Mouse (Mus musculus): ENCODE data around the gene Arl2. TPM values are rescaled to one million over a fixed set of nuclear protein-coding genes. Genes with fewer than 3 reads are reported as not detected.
A peak's percentile ranks its signal among the peaks of the same experiment; 100 is the strongest.

Arl2 gene
- polyA plus RNA-seq, 1 experiment: 123 TPM

- DNase-seq (ENCODE audit: extremely low spot score in 1 of 2, low spot score in 1 of 2): no peak
Observed at GRCm38 (mm10) chr19:6126789-6127580, 14.4 kb downstream of the Arl2 start.

GRCm38 (mm10) chr19:6126289-6126688 lies 15.1 kb downstream of the Arl2 start:
- peak in 1 of 2 experiments; percentile 71 for DNase-seq (ENCODE audit: extremely low spot score in 1 of 2, low spot score in 1 of 2)

GRCm38 (mm10) chr19:6124898-6125297 lies 16.4 kb downstream of the Arl2 start:
- DNase-seq (ENCODE audit: extremely low spot score in 1 of 2, low spot score in 1 of 2): no peak

- DNase-seq (ENCODE audit: extremely low spot score in 1 of 2, low spot score in 1 of 2): no peak
Observed at GRCm38 (mm10) chr19:6123330-6123729, 18.0 kb downstream of the Arl2 start.

- DNase-seq (ENCODE audit: extremely low spot score in 1 of 2, low spot score in 1 of 2): no peak
Observed at GRCm38 (mm10) chr19:6121761-6122160, 19.6 kb downstream of the Arl2 start.

GRCm38 (mm10) chr19:6118677-6119185 lies 22.6 kb downstream of the Arl2 start:
- DNase-seq (ENCODE audit: extremely low spot score in 1 of 2, low spot score in 1 of 2): no peak

GRCm38 (mm10) chr19:6117986-6118676 lies 23.2 kb downstream of the Arl2 start, which contains the start of gene Sac3d1:
Sac3d1 (minus strand) TSS chr19:6118650.
- DNase-seq (ENCODE audit: extremely low spot score in 1 of 2, low spot score in 1 of 2): peak; percentile 81 to 94

- peak in 1 of 2 experiments; percentile 28 for DNase-seq (ENCODE audit: extremely low spot score in 1 of 2, low spot score in 1 of 2)
Observed at GRCm38 (mm10) chr19:6117346-6117985, 23.9 kb downstream of the Arl2 start.

GRCm38 (mm10) chr19:6116113-6116850 lies 25.1 kb downstream of the Arl2 start:
- peak in 1 of 2 experiments; percentile 25 for DNase-seq (ENCODE audit: extremely low spot score in 1 of 2, low spot score in 1 of 2)

GRCm38 (mm10) chr19:6113116-6113515 lies 28.2 kb downstream of the Arl2 start:
- DNase-seq (ENCODE audit: extremely low spot score in 1 of 2, low spot score in 1 of 2): no peak

GRCm38 (mm10) chr19:6105586-6105985 lies 35.8 kb downstream of the Arl2 start, which contains the start of gene Naaladl1:
Naaladl1 (plus strand) TSS chr19:6105782.
- no peak for DNase-seq (ENCODE audit: extremely low spot score in 1 of 2, low spot score in 1 of 2)

- DNase-seq (ENCODE audit: extremely low spot score in 1 of 2, low spot score in 1 of 2): no peak
Observed at GRCm38 (mm10) chr19:6104476-6104875, 36.9 kb downstream of the Arl2 start.

GRCm38 (mm10) chr19:6102169-6102853 lies 39.0 kb downstream of the Arl2 start:
- no peak for DNase-seq (ENCODE audit: extremely low spot score in 1 of 2, low spot score in 1 of 2)

GRCm38 (mm10) chr19:6101186-6101585 lies 40.2 kb downstream of the Arl2 start:
- no peak for DNase-seq (ENCODE audit: extremely low spot score in 1 of 2, low spot score in 1 of 2)

- no peak for DNase-seq (ENCODE audit: extremely low spot score in 1 of 2, low spot score in 1 of 2)
Observed at GRCm38 (mm10) chr19:6097847-6098246, 43.5 kb downstream of the Arl2 start.

- DNase-seq (ENCODE audit: extremely low spot score in 1 of 2, low spot score in 1 of 2): no peak
Observed at GRCm38 (mm10) chr19:6094119-6094518, 47.2 kb downstream of the Arl2 start, which contains the start of gene AC131692.1. AC131692.1 (plus strand) TSS chr19:6094419.

- no peak for DNase-seq (ENCODE audit: extremely low spot score in 1 of 2, low spot score in 1 of 2)
Observed at GRCm38 (mm10) chr19:6088841-6089240, 52.5 kb downstream of the Arl2 start.

GRCm38 (mm10) chr19:6085417-6085879 lies 55.9 kb downstream of the Arl2 start:
- DNase-seq (ENCODE audit: extremely low spot score in 1 of 2, low spot score in 1 of 2): no peak

GRCm38 (mm10) chr19:6084478-6085248 lies 56.7 kb downstream of the Arl2 start, which contains the start of the genes Zfpl1 and Cdca5:
Zfpl1 (minus strand) TSS chr19:6084956.
Cdca5 (plus strand) TSS chr19:6084983.
- peak; percentile 96 to 98 for DNase-seq (ENCODE audit: extremely low spot score in 1 of 2, low spot score in 1 of 2)

Measured in frontal cortex, adult 2 months (tissue).